Mouse (Mus musculus) ovary, adult 2 months (tissue): ENCODE measurements around the gene 1700020N15Rik. TPM values are rescaled to one million over a fixed set of nuclear protein-coding genes. Genes with fewer than 3 reads are reported as not detected.

Experiments used
- polyA plus RNA-seq: library from polyadenylated mRNA; depleted of rRNA; stranded (reverse); fragments of >200 nt; gene quantifications from 2 replicates; pipeline ENCODE4 v1.2.3, GENCODE M21; 2012; rRNA removed

Gene 1700020N15Rik
- not detected in 2 replicates for polyA plus RNA-seq

GRCm38 (mm10) chrX:69945000-69945399, at the start of gene 1700020N15Rik:
TSS of gene 1700020N15Rik (plus strand) at chrX:69945300.

